Mouse (Mus musculus) cerebellum, adult 11 months (tissue): ENCODE results near the gene Gm11492.

Experiments
- DNase-seq: peaks from one replicate; pipeline ENCODE4 v3.0.0; 2022

Gene Gm11492

DNA sequence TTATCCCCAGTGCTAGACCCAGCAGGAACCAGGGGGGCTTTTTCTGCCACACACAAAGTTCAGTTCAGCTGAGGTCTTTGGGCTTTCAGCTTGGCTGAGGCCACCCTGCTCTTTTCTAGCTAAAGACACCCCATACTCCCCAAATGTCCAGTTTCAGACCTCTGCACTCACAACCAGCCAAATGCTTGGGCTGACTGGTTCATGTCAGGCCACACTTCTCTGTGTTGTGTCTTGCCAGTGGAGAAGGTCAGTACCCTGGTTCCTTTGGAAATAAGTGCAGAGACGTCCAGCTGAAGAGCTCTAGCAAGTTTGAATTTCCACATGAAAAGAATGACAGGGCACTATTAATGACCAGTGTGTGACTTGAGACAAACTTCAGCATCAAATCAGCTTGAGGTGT lies 13.3 kb downstream of the Gm11492 start:
- no peak for DNase-seq

DNA sequence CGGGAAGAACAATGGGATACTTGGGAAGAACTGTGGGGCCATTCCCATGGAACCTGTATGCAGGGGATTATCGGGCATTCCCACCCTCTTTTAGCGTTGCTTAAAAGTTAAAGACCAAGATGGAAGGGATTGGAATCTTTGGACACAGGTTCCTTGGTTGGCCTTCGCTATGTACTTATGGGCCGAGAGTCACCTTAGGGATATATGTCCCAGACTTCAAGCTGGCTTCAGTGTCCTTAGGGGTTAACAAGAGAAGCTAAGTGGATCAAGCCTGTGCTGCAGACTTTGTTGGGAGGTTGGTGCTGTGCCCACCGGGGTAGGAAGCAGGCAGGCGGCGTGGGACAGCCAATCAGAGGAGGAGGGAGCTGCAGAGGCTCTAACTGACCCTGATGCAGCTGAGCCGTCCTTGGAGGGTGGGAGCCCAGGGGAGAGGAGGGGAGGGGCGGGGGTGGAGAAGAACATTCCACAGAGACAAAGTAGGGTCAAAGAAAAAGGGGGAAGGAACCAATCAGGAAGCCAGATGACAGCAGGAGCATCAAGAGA lies 14.2 kb downstream of the Gm11492 start:
- no peak for DNase-seq

DNA sequence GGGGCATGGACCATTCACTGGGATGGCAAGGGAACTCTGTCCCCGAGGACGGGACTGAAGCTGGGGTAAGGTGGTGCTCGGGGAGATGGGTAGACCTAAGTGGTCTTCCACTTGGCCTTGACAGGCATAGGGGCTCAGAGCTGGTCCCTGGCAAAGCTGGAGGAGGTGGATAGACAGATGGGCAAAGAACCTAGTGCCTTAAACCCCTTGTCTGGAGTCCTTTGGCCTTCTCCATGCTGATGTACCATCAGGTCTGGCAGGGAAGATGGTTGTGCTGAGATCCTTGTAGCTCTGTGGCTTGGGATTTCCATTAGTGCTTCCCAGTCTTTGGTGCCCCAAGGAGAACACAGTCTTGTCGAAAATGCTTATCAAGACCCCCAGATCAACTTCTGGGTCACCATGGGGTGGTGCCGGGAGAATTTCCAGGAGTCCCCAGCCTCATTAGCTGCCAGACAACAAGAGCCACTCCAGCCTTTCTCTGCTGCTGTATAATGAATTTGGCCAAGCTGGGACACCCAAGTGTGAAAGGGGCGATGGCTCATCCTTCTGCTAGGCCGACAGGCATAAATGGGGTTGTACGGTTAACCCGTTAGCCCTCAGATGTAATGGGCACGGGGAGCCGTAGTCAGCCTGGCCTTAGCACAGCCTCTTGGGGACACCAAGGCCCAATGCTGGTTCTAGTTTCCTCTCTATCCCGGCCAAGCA lies 14.9 kb downstream of the Gm11492 start:
- DNase-seq, result no peak

DNA sequence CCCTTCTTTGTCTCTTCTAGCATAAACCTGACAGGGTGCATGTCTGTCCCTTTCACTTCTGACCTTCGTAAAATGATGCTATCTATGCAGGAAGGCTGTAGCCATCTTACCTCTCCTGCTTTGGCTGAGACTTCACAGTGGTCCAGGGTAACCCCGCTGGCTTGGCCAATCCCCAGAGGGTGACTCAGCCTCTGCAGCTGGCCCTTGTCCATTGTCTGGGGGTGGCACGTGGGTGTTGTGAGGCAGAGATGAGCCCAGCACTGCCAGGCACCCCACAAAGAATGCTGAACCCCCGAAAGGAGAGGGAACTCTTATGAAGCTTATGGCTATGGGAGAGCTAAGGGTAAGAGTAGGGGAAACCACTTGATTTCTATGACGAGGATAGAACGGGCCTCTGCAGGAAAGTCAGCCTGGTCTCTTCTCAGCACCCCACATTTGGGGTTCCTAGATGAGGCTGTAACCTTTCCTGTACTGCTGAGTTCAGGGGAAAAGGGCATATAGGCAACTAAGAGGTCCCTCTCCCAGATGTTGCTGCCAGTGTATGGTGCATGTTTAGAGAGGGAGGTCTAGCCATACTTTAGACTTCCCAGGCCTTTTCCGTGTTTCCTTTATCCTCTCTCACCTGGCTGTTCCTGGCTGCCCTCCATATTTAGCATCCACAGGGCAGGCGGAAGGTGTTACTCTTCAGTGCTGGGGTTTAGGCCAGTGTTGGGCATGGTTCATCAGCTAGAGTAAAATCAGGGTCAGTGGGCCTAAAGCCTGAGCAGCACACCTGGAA lies 15.7 kb downstream of the Gm11492 start:
- DNase-seq, result peak; percentile 52

DNA sequence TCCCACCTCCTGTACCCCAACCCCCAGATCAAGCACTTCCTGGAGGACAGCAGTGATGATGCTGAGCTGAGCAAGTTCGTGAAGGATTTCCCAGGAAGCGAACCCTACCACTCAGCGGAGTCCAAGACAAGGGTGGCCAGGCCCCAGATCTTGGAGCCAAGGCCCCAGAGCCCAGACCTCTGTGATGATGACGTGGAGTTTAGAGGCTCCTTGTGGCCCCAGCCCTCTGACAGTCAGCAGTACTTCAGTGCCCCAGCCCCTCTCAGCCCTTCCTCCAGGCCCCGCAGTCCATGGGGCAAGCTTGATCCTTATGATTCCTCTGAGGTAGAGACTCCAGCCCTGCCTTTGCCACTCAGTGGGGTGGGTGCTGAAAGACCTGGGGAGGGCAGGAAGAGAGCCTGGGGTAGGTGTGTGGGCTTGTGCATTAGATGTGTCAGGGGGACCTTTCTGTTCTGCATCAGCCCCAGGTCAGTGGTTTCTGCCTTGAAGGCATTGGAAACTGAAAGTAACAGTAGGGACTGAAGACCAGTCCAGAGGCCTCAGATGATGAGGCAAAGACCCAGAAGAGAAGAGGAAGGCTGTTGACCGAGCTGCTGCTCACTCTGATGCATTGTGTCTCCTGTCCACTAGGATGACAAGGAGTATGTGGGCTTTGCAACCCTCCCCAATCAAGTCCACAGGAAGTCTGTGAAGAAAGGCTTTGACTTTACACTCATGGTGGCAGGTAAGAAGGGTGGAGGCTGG lies 17.0 kb downstream of the Gm11492 start:
- DNase-seq, result no peak

DNA sequence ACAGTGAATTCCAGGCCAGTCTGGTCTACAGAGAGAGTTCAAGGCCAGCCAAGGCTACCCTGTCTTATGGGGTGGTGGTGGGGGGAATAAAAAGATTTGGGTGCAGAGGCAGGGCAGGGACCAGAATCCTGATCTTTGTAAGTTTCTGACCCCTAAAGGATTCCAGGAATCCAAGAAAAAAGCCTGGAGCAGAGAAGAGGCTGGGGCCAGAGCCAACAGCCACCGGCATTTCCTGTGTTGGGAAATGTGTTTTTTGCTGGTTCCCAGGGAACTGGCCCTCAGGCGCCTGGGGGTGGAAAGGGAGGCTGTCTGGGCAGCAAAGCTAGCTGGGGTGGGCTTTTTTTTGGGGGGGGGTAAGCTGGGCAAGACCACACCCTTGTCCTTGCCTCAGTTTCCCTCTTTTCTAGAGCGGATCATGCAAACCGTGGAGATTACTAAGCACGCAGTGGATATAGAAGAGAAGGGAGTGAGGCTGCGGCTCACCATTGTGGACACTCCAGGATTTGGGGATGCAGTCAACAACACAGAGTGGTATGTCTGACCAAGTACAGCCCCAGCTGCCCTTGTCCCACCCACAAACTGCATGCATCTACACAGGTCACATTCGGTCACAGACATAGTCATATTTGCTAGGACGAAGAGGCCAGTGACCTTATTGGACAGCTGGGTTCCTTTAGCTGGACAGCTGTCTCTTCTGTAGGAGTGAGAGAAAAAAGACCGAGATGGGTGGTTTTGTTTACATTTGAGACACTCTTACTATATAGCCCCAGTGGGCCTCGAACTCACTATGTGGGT lies 18.5 kb downstream of the Gm11492 start:
- DNase-seq, result no peak

DNA sequence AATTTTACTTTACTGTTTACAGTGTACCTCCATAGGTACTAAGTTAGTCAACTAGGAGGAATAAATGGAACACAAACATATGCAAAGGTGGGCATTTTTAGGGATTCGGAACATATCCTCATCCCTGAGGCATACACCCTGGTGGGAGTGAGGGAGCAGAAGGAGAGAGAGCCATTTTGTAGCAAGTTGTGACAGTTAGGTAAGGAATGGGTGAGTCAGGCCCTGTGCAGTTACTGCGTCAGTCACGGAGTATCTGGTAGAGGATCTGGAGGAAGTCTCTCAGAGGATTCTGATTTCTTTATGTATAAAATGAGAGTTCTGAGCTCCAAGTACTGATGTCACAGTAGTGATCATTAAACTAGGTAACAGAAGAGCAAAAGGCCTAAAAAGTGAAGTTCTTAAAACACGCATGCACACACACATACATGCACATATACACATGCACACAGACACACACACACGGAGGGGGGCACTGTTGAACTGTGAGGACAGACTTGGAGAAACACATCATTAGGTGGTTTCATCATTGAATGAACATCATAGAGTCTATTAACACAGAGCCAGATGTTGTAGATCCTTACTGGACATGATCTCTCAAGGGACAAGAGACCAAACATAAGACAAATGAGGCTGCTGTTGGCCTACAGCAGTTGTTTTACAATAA lies 20.9 kb downstream of the Gm11492 start:
- DNase-seq, result no peak

DNA sequence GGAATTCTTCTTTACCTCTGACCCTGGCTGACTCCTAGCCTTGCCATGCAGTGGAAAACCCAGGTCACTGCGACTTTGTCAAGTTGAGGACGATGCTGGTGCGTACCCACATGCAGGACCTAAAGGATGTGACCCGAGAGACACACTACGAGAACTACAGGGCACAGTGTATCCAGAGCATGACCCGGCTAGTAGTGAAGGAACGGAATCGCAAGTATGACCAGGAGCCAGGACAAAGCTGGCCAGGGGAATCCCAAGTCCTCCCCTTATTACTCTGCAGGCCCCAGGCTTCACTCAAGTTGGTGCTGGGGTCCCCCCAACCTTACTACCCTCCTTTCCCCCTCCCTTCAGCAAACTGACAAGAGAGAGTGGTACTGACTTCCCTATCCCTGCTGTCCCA lies 23.2 kb downstream of the Gm11492 start:
- no peak for DNase-seq

DNA sequence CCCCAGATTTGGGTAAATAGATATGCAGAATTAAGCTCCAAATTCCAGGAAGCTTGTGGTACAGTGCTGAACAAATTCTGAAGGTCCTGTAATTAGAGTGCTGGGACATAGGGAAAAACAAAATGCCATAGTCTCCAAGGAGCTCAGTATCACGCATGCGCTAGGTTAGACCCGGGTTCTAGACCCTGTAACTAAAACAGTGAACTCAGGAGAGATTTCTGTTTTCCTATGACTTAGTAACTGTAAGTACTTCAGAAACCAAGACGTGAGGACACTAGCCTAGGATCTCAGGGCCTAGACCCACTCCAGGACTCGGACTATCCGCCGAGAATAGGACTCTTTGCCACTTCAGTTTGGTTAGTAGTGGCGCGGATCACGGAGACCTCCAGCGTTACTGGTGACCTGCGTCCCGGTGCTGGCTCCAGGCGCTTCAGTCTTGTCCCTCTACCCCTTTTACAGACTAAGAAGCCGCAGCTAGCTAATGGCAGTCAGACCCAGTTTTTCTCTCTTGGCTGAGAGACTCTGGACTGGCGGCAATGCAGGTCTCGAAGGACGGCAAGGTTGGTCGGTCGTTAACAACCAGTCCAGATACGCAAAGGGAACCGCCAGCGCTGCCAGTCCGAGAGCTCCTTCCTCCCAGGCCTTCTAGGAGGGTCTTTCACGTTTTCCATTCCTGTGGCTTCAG lies 24.5 kb downstream of the Gm11492 start:
- DNase-seq, result peak; percentile 47

DNA sequence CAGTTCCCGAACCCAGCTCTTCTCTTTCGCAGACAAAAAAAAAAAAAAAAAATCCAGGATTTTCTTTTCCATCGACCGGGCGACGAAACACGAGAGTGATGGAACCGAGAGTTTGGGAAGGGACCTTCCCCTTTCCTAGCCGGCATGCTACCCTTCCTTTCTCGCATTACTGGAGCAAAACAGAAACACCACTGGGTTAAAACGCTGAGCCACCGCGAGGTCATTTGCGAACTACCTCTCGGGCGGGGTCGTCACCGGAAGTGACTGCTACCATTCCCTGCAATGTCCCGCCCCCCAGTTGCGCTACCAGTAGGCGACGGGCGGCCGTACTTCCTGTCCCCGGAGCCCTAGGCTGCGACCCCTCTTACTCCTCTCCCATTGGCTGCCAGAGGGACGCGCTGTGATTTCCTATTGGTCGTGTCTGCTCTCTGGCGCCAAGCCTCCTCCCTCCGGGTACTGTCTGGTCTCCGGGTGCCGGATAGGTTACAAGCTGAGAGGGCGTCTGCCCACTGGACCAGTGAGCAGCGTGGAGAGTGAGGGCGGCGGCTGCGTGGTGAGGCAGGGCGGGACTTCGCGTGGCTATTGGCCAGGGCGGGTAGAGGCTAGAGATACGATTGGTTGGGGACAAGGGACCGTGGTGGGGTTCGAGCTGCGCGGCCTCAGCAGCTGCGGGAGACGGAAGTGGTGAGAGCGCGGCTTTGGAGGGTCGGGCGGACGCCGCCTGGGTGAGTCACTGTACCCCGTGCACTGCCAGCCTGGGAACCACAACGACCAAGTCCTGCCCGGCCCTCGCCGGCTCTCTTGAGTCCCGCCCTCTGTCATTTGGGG lies 25.3 kb downstream of the Gm11492 start, which contains the start of gene Mtmr4:
Gene Mtmr4 (plus strand): TSS at position 637 of the 828 bp plus-strand sequence.
- peak; percentile 100 for DNase-seq

DNA sequence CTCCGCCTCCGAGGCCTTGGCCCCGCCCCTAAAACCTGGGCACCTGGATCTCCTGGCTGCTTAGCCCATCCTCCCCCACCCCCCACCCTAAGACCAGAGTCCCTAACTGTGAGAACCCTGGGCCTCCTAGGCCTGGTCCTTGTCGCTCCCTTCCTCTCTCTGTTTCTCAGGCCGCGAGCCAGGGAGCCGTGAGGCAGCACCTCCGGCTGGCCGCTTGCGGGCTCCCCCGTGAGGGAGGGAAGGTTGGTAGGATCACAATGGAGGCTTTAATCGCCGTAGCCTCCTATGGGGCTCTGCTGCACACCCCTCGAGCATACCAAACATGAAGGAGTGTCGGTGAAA lies 25.9 kb downstream of the Gm11492 start:
- no peak for DNase-seq

DNA sequence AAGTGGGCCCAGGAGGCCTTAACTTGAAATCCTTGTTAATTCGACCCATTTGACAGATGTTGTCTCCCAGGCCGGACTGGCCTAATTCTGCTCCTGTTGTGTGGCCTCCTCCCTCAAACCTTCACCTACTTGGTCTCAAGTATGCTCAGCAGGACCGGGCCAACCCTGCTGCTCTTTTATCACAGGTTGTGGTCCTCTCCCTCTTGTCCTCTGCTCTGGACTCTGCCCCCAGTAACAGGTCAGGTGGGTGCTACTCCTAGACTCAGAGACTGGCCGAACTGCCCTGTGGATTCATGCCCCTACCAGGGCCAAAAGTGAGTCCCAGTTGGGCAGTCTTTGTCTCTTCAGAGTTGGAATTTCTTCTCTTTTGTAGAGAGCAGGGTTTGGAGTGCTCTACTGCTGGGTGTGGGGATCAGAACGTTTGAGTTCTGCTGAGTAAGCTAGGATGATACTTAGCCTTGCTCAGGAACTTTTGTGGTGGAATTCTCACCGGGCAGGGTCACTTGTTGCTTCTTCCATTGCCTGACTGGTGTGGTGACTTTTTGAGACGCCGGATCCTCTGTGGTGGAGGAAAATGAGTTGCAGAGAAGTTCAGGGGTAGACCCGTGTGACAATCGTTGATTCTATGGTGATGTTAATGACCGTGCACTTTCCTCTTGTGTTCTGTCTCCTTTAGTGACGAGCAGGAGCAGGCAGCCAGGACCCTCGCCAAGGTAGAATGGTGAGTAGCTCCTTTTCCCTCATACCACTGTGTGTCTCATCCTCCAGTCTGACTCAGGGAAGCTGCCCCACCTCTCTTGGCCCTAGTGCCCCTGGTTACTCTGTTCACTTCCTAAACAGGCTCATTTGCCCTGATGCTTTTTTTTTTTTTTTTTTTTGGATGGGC lies 26.5 kb downstream of the Gm11492 start:
- DNase-seq, result no peak

DNA sequence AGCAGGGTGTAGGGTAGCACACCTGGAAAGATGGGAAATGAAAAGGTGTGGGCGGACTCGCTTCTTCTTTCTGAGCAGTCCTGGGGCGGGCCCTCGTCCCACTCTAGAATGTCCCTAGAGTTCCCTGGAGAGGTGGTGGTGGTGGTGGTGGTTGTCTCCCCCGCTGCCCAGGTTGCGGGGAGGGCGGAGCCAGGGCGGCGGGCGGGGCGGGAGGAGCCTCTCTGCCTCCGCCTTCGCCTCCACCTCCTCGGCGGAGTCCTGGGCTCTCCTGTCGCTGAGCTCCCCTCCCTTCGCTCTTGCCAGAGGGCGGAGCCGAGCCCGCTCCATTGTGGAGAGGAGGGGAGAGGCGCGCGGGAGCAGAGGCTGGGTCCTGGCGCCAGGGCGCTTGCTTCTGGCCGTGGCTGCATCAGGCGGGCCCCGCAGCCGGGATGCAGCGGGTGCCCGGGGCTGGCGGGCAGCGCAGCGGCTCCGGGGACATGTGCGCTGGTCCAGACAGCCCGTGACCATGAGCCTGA lies 28.9 kb downstream of the Gm11492 start:
- peak; percentile 87 for DNase-seq

DNA sequence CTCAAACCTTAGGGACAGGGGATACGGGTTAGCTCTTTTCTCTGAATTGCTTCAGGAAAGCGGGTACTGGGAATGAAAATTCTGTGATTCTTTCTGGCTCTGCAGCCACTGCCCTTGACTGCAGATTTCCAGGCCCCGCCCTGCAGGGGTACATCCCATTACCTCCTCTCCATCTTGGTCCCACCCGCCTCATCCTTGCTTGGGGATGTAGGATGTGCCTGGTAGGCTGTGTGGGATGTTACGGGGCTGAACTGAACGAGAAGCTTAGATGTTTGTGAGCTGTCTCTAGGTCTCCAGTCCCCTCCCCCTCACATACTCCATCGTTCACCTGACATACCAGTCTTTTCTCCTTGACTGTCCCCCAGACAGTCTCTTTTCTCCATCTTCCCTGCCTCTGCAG lies 29.5 kb downstream of the Gm11492 start:
- no peak for DNase-seq

DNA sequence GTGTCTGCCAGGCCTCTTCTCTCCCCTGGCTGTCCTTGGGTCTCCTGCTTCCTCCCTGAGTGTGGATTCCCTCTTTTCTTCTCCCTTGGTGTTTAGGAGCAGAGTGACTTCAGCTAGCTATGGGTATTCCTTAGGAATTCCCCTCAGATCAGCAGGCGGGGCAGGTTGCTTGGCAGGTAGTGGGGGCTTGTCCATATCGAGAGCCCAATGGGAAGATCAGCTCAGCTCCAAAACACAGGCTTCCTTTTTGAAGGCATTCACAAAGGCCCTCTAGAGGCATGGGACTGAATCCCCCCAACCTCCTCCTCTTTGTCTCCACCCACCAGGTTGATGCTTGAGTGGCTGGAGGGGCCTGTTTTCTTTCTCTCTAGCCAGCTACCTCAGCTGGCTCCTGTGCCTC lies 30.0 kb downstream of the Gm11492 start:
- DNase-seq, result no peak

DNA sequence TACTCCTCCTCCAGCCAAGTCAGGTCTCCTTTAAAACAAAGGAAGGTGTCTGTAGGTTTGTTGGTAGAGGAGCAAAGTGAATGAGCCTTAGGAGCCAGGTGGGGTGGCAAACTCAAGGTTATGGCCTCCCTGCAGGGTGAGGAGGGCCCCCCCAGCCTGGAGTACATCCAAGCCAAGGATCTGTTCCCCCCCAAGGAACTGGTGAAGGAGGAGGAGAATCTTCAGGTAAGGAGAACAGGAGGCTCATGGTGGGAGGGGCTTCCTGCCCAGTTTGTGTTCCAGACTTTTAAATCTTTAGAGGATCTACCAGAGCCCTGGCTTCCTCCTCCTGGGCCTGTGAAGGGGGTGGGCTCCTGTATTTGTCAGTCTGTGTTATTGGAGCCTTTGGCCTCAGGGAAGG lies 30.6 kb downstream of the Gm11492 start:
- DNase-seq, result no peak

DNA sequence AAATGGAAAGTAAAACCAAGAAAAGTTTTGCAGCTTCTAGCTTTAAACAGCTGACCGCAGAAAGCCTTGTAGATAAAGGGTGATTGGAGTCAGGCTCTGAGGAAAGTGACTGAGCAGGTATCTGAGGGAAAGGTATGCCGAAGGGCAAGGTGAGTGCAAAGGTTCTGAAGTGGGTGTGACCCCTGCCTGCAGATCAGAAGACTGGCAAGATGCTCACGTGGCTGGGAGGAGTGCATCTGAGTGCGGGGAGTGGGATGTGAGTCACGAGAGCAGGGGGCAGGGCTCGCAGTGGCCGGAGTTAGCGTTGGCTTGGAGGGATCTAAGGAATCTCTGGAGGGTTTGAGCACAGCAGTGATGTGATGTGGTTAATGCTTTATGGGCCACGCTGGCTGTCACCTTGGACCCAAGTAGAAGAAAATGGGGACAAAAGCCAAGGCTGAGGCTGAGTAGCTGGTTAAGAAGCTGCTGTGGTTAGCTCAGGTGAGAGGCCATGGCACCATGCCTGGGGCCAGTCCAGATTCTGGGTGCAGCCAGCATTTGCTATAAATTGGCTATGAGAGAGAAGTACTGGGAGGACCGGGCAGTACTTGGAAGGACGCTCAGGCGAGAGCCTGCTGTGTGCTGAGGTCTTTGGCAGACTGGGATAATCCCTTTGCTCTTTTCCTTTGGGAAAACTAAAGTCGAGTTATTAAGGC lies 33.1 kb downstream of the Gm11492 start:
- no peak for DNase-seq

DNA sequence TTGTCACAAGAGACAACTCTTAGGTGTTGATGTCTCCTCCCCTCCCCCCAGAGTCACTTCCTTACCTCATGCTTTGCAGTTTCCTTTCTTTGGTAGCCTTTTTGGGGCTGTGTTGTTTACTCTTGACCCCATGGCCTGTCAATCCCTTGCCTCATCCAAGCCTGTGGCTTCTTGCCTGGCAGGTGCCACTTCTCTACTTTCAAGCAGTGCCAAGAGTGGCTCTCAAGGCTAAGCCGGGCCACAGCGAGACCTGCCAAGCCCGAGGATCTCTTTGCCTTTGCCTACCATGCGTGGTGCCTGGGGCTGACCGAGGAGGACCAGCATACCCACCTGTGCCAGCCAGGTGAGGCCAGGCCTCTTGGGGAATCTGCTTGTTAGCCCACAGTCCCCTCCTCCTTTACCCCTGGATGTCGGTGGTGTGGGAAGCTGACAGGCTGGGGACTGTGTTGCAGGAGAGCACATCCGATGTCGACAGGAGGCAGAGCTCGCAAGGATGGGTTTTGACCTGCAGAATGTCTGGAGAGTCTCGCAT lies 33.9 kb downstream of the Gm11492 start:
- DNase-seq, result no peak
